Mouse (Mus musculus): ENCODE measurements around the gene Ank.

DNA sequence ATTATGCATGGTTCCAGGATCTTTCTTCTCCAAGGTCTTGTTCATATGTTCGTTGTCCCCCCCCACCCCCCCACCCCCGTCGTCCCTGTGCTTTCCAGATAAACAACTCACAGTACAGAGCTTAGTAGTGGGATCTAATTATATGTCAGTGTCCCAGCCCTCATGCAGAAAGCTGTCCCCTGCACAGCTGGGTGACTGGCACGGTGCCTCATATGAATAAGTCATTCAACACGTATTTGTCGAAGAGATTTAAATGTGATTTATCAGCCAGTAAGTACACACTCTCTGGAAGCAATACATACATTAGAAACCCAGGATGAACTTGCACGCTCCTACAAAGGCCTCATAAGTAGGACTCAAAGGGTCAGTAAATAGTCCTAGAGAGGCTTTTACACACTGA lies 83.4 kb downstream of the Ank start:
- TF ChIP-seq POLR2A (IDR thresholded peaks at IDR 0.05; ENCODE audit: insufficient read depth, low read depth, low read length) (no peak), CTCF (IDR thresholded peaks at IDR 0.05) (no peak)
